Mouse (Mus musculus) MEL (cell line): ENCODE measurements at regions not wholly inside any gene's neighbourhood (a gene's known extent, or its start where the extent isn't known, plus 50 kb on each side); places are given as distances from the start of the nearest gene placed in this dataset.

Experiments
- DNase-seq: peaks from one replicate; pipeline ENCODE4 v3.0.0; 2011; ENCODE audit warnings: low read depth, low spot score
- H3K27ac ChIP-seq: 2 replicates; pipeline ENCODE4 v1.5.1; 2012; ENCODE audit warnings: low read depth, mild to moderate bottlenecking, control low read depth, low read length, moderate library complexity; ENCODE audit not compliant: control insufficient read depth
- H3K27me3 ChIP-seq, 2 experiments: fragments of 150-350 bp in 1 of 2; sonication (generic) in 1 of 2; 2 replicates each; pipeline ENCODE4 v1.6.1; 2012; ENCODE audit warnings: low read length in 2 of 2, mild to moderate bottlenecking in 2 of 2, improper control_type of control experiment in 1 of 2, moderate library complexity in 1 of 2; ENCODE audit not compliant: insufficient read depth in 2 of 2, control insufficient read depth in 1 of 2
- H3K36me3 ChIP-seq, 2 experiments: 2 replicates each; pipeline ENCODE4 v1.6.1; 2012 to 2014; ENCODE audit warnings: low read length in 2 of 2, improper control_type of control experiment in 1 of 2, inconsistent platforms in 1 of 2, mild to moderate bottlenecking in 1 of 2; ENCODE audit not compliant: insufficient read depth in 2 of 2, control insufficient read depth in 1 of 2
- H3K4me1 ChIP-seq, 2 experiments: fragments of 150-350 bp in 1 of 2; sonication (generic) in 1 of 2; 2 replicates each; pipeline ENCODE4 v1.6.1; 2012; ENCODE audit warnings: low read length in 2 of 2, improper control_type of control experiment in 1 of 2, mild to moderate bottlenecking in 1 of 2; ENCODE audit not compliant: insufficient read depth in 2 of 2, control insufficient read depth in 1 of 2
- H3K4me3 ChIP-seq, 2 experiments: fragments of 150-350 bp in 1 of 2; sonication (generic) in 1 of 2; 2 replicates each; pipeline ENCODE4 v1.5.1; 2012; ENCODE audit warnings: low read depth in 2 of 2, low read length in 2 of 2, mild to moderate bottlenecking in 2 of 2, moderate library complexity in 2 of 2, control low read depth in 1 of 2, improper control_type of control experiment in 1 of 2; ENCODE audit not compliant: control insufficient read depth in 1 of 2, insufficient read depth in 1 of 2
- H3K79me2 ChIP-seq: 2 replicates; pipeline ENCODE4 v1.6.1; 2012; ENCODE audit warnings: mild to moderate bottlenecking, low read length, moderate library complexity; ENCODE audit not compliant: control insufficient read depth, poor library complexity, insufficient read depth
- H3K9ac ChIP-seq: 2 replicates; pipeline ENCODE4 v1.6.1; 2012; ENCODE audit warnings: low read depth, mild to moderate bottlenecking, control low read depth, low read length, moderate library complexity; ENCODE audit not compliant: control insufficient read depth, poor library complexity, severe bottlenecking
- H3K9me3 ChIP-seq: fragments of 150-350 bp; sonication (generic); replicated peaks from 2 replicates; pipeline ENCODE4 v1.6.1; 2012; ENCODE audit warnings: mild to moderate bottlenecking, low read length, improper control_type of control experiment, moderate library complexity; ENCODE audit not compliant: insufficient read depth
- CHD1 ChIP-seq: IDR thresholded peaks from 2 replicates; pipeline ENCODE4 v1.6.1; 2012; ENCODE audit warnings: low read depth, mild to moderate bottlenecking, inconsistent platforms, low read length, improper control_type of control experiment
- EP300 ChIP-seq, 2 experiments: IDR thresholded peaks; 2 replicates each; pipeline ENCODE4 v1.6.1; 2011; ENCODE audit warnings: improper control_type of control experiment in 2 of 2, low read length in 2 of 2, low read depth in 1 of 2, mild to moderate bottlenecking in 1 of 2
- GABPA ChIP-seq: IDR thresholded peaks from 2 replicates; pipeline ENCODE4 v1.6.1; 2012; ENCODE audit warnings: low read depth, mild to moderate bottlenecking, inconsistent platforms, low read length, improper control_type of control experiment, moderate library complexity
- GATA1 ChIP-seq: IDR thresholded peaks from 2 replicates; pipeline ENCODE4 v1.6.1; 2011; ENCODE audit warnings: low read depth, low read length, improper control_type of control experiment
- HCFC1 ChIP-seq: IDR thresholded peaks from 2 replicates; pipeline ENCODE4 v1.6.1; 2012; ENCODE audit warnings: low read depth, mild to moderate bottlenecking, inconsistent platforms, low read length, improper control_type of control experiment, moderate library complexity
- MAFK ChIP-seq: IDR thresholded peaks from 2 replicates; pipeline ENCODE4 v1.6.1; 2011; ENCODE audit warnings: low read depth, mild to moderate bottlenecking, low read length, improper control_type of control experiment, borderline replicate concordance
- MAZ ChIP-seq: IDR thresholded peaks from 2 replicates; pipeline ENCODE4 v1.6.1; 2012; ENCODE audit warnings: low read depth, mild to moderate bottlenecking, inconsistent platforms, low read length, improper control_type of control experiment
- NELFE ChIP-seq: IDR thresholded peaks from 2 replicates; pipeline ENCODE4 v1.6.1; 2011; ENCODE audit warnings: low read depth, low read length, improper control_type of control experiment
- NRF1 ChIP-seq: IDR thresholded peaks from 2 replicates; pipeline ENCODE4 v1.6.1; 2014; ENCODE audit warnings: low read depth, mild to moderate bottlenecking, inconsistent platforms, low read length, improper control_type of control experiment, moderate library complexity; ENCODE audit not compliant: poor library complexity, insufficient read depth, severe bottlenecking
- POLR2A ChIP-seq, 2 experiments: IDR thresholded peaks; 2 replicates each; pipeline ENCODE4 v1.6.1; 2011 to 2012; ENCODE audit warnings: low read length in 2 of 2, mild to moderate bottlenecking in 2 of 2, control low read depth in 1 of 2, improper control_type of control experiment in 1 of 2, low read depth in 1 of 2, moderate library complexity in 1 of 2; ENCODE audit not compliant: control insufficient read depth in 1 of 2, insufficient read depth in 1 of 2, poor library complexity in 1 of 2
- POLR2AphosphoS2 ChIP-seq: IDR thresholded peaks from 2 replicates; pipeline ENCODE4 v1.6.1; 2011; ENCODE audit warnings: low read length, improper control_type of control experiment
- SIN3A ChIP-seq: IDR thresholded peaks from 2 replicates; pipeline ENCODE4 v1.6.1; 2012; ENCODE audit warnings: low read length, improper control_type of control experiment, inconsistent platforms
- SMC3 ChIP-seq: IDR thresholded peaks from 2 replicates; pipeline ENCODE4 v1.6.1; 2011; ENCODE audit warnings: low read depth, low read length, improper control_type of control experiment
- TAL1 ChIP-seq: IDR thresholded peaks from 2 replicates; pipeline ENCODE4 v1.6.1; 2012; ENCODE audit warnings: mild to moderate bottlenecking, inconsistent platforms, low read length, moderate library complexity, mixed read lengths
- TBP ChIP-seq: IDR thresholded peaks from 2 replicates; pipeline ENCODE4 v1.8.0; 2011; ENCODE audit warnings: low read depth, low read length, improper control_type of control experiment
- UBTF ChIP-seq: IDR thresholded peaks from 2 replicates; pipeline ENCODE4 v1.6.1; 2012; ENCODE audit warnings: low read depth, mild to moderate bottlenecking, inconsistent platforms, low read length, improper control_type of control experiment, moderate library complexity, borderline replicate concordance; ENCODE audit not compliant: insufficient read depth
- USF1 ChIP-seq: IDR thresholded peaks from 2 replicates; pipeline ENCODE4 v1.6.1; 2014; ENCODE audit warnings: low read depth, mild to moderate bottlenecking, inconsistent platforms, low read length, improper control_type of control experiment, moderate library complexity
- ZC3H11A ChIP-seq: IDR thresholded peaks from 2 replicates; pipeline ENCODE4 v1.6.1; 2012; ENCODE audit warnings: low read depth, mild to moderate bottlenecking, inconsistent platforms, low read length, improper control_type of control experiment
- ZKSCAN1 ChIP-seq: IDR thresholded peaks from 2 replicates; pipeline ENCODE4 v1.6.1; 2012; ENCODE audit warnings: low read depth, mild to moderate bottlenecking, inconsistent platforms, low read length, improper control_type of control experiment, moderate library complexity
- ZNF384 ChIP-seq: IDR thresholded peaks from 2 replicates; pipeline ENCODE4 v1.6.1; 2012; ENCODE audit warnings: low read depth, mild to moderate bottlenecking, inconsistent platforms, low read length, improper control_type of control experiment

DNA sequence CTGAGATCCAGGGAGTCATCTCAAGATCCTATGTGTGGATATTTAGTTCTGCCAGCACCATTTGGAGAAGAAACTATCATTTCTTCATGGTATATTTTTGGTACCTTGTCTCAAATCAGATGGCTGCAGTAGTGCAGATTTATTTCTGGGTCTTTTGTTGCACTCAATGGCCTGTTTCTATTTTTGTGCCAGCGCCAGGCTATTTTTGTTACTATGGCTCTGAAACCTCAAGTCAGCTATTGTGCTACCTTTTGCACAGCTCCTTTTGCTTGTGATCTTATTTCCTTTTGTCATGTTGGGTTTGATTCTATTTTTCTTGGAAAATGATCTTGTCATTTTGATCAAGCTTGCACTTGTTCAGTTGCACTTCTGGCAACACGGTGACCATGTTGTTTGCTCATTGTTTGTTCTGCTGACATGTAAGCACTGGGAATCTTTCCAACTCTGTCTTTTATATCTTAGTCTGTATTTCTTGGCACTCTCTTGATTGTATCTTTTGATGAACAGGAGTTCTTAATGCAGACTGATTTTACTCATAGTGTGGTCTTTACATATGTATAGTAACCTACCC lies 429.0 kb downstream of the Frk start:
- Histone ChIP-seq H3K4me1 (no peaks in the 10 kb centered on the region), H3K79me2 (no peaks in the 10 kb centered on the region), H3K36me3 (no peaks in the 10 kb centered on the region), H3K27ac (no peak overlapping the region), H3K9me3 (no peaks in the 10 kb centered on the region), H3K27me3 (no peaks in the 10 kb centered on the region), H3K4me3 (no peak overlapping the region), H3K9ac (no peak overlapping the region)
- no peak for DNase-seq
- TF ChIP-seq HCFC1, result no peak
- no peak for TF ChIP-seq GABPA
- TF ChIP-seq SMC3, result no peak
- TF ChIP-seq USF1, result no peak
- TF ChIP-seq TAL1, result no peak
- no peak for TF ChIP-seq POLR2A (IDR thresholded peaks at IDR 0.05; ENCODE audit: control insufficient read depth in 1 of 2, insufficient read depth in 1 of 2, low read depth in 1 of 2, low read length in 2 of 2, poor library complexity in 1 of 2)
- TF ChIP-seq EP300 (IDR thresholded peaks at IDR 0.05; ENCODE audit: low read depth in 1 of 2, low read length in 2 of 2), result no peak
- TF ChIP-seq SIN3A, result no peak
- no peak for TF ChIP-seq ZC3H11A
- no peak for TF ChIP-seq NELFE
- TF ChIP-seq GATA1, result no peak
- no peak for TF ChIP-seq TBP
- TF ChIP-seq ZKSCAN1, result no peak
- no peak for TF ChIP-seq MAZ
- TF ChIP-seq UBTF, result no peak
- TF ChIP-seq CHD1, result no peak
- TF ChIP-seq NRF1, result no peak
- TF ChIP-seq MAFK, result no peak
- TF ChIP-seq ZNF384, result no peak
- TF ChIP-seq POLR2AphosphoS2, result no peak
